Mouse (Mus musculus): ENCODE measurements around the gene Timm8b. TPM values are rescaled to one million over a fixed set of nuclear protein-coding genes. Genes with fewer than 3 reads are reported as not detected.

The Timm8b gene
- 10 to 100 TPM; 51.5 to 54.9 TPM for total RNA-seq (2023)

GRCm38 (mm10) chr9:50603189-50603997 lies at the start of gene Timm8b, which contains the start of gene Sdhd:
TSS of gene Timm8b (plus strand) at chr9:50603910.
TSS of gene Sdhd (minus strand) at chr9:50603812.

GRCm38 (mm10) chr9:50554241-50555093 lies 49.2 kb upstream of the Timm8b start, which contains the start of gene Il18:
TSS of gene Il18 (plus strand) at chr9:50554827.

GRCm38 (mm10) chr9:50555094-50555446 lies 48.6 kb upstream of the Timm8b start, which contains the start of gene Bco2:
TSS of gene Bco2 (minus strand) at chr9:50555181.

GRCm38 (mm10) chr9:50561145-50561917 lies 42.4 kb upstream of the Timm8b start, which contains the start of gene Tex12:
TSS of gene Tex12 (minus strand) at chr9:50561325.

GRCm38 (mm10) chr9:50616766-50617603 lies 13.3 kb downstream of the Timm8b start, which contains the start of the genes Pih1d2 and Nkapd1:
TSS of gene Pih1d2 (plus strand) at chr9:50617321.
TSS of gene Nkapd1 (minus strand) at chr9:50617464.

Other genes starting within 250 kb of the Timm8b start
- not detected for gene Plet1, start 109.4 kb upstream of the Timm8b start, total RNA-seq (2023)
- gene Pts, start 75.2 kb upstream of the Timm8b start, total RNA-seq (2023) = 10 to 100 TPM; 46.4 to 59.4 TPM
- 10 to 100 TPM; 75.6 to 81.6 TPM for gene Il18, start 49.1 kb upstream of the Timm8b start, total RNA-seq (2023)
- gene Bco2, start 48.7 kb upstream of the Timm8b start, total RNA-seq (2023) = 1 to 10 TPM; 7.6 to 8.3 TPM
- gene Tex12, start 42.6 kb upstream of the Timm8b start, total RNA-seq (2023) = not detected
- 10 to 100 TPM; 70.1 to 82.1 TPM for gene Sdhd, start 98 bp upstream of the Timm8b start, total RNA-seq (2023)
- gene Pih1d2, start 13.4 kb downstream of the Timm8b start, total RNA-seq (2023) = under 1 TPM in 1 of 2 experiments, not detected in 1; 0.43 TPM
- gene Nkapd1, start 13.6 kb downstream of the Timm8b start, total RNA-seq (2023) = 10 to 100 TPM; 19.4 to 23.7 TPM
- gene Dlat, start 55.9 kb downstream of the Timm8b start, total RNA-seq (2023) = 10 to 100 TPM; 27.2 to 27.5 TPM
- not detected for gene Dixdc1, start 135.6 kb downstream of the Timm8b start, total RNA-seq (2023)
- gene 2310030G06Rik, start 142.6 kb downstream of the Timm8b start, total RNA-seq (2023) = not detected
- gene Cryab, start 147.4 kb downstream of the Timm8b start, total RNA-seq (2023) = 1 to 10 TPM; 2.0 to 4.1 TPM
- not detected for gene Hspb2, start 148.4 kb downstream of the Timm8b start, total RNA-seq (2023)
- 10 to 100 TPM in 1 of 2 experiments, 1 to 10 TPM in 1; 10.0 to 12.1 TPM for gene Fdxacb1, start 164.3 kb downstream of the Timm8b start, total RNA-seq (2023)
- 10 to 100 TPM; 13.0 to 18.8 TPM for gene Alg9, start 171.1 kb downstream of the Timm8b start, total RNA-seq (2023)
- 10 to 100 TPM in 1 of 2 experiments, 1 to 10 TPM in 1; 9.5 to 15.7 TPM for gene 1110032A03Rik, start 171.6 kb downstream of the Timm8b start, total RNA-seq (2023)
- 10 to 100 TPM; 27.8 to 30.5 TPM for gene Ppp2r1b, start 241.4 kb downstream of the Timm8b start, total RNA-seq (2023)

Data from monocyte, adult 59 days (primary cell).